Mouse (Mus musculus) brown adipose tissue, adult 24 weeks (tissue): Measurements from ENCODE around the gene Hoxc12. TPM values are rescaled to one million over a fixed set of nuclear protein-coding genes. Genes with fewer than 3 reads are reported as not detected.

Experiments used
- H3K27ac ChIP-seq: fragments of 200-500 bp; replicated peaks from 2 replicates; pipeline ENCODE4 v1.5.1; 2012; ENCODE audit warnings: low read depth, mild to moderate bottlenecking, low read length
- H3K4me1 ChIP-seq: fragments of 200-500 bp; 2 replicates; pipeline ENCODE4 v1.6.1; 2012; ENCODE audit warnings: low read length, mixed read lengths; ENCODE audit not compliant: control insufficient read depth, insufficient read depth, insufficient read length
- H3K4me3 ChIP-seq: fragments of 200-500 bp; 2 replicates; pipeline ENCODE4 v1.5.1; 2012; ENCODE audit warnings: low read depth, mild to moderate bottlenecking, low read length, moderate library complexity; ENCODE audit not compliant: insufficient read depth
- polyA plus RNA-seq: library from polyadenylated mRNA; stranded (reverse); fragments of >200 nt; gene quantifications from 2 replicates; pipeline ENCODE4 v1.2.4, GENCODE M21; 2012; ENCODE audit not compliant: missing spikeins, insufficient read depth, insufficient read length

Gene Hoxc12
- polyA plus RNA-seq, 1 experiment, result not detected

- Histone ChIP-seq H3K4me1 (no peaks in the 10 kb centered on the region), H3K4me3 (no peak overlapping the region), H3K27ac (no peak overlapping the region)
Observed at GRCm38 (mm10) chr15:102922636-102923500, 13.7 kb upstream of the Hoxc12 start.

GRCm38 (mm10) chr15:102927032-102927645 lies 9.4 kb upstream of the Hoxc12 start:
- Histone ChIP-seq H3K4me3 (no peak overlapping the region), H3K27ac (no peak overlapping the region), H3K4me1 (no peaks in the 10 kb centered on the region)

GRCm38 (mm10) chr15:102931706-102932358 lies 4.7 kb upstream of the Hoxc12 start:
- H3K4me3 ChIP-seq, result no peak overlapping the region
- H3K27ac ChIP-seq, result no peak overlapping the region
- no peaks in the 10 kb centered on the region for H3K4me1 ChIP-seq

GRCm38 (mm10) chr15:102934438-102934837 lies 2.1 kb upstream of the Hoxc12 start:
- H3K27ac ChIP-seq, result no peak overlapping the region
- H3K4me1 ChIP-seq, result no peaks in the 10 kb centered on the region
- no peak overlapping the region for H3K4me3 ChIP-seq

GRCm38 (mm10) chr15:102934897-102935296 lies 1.7 kb upstream of the Hoxc12 start:
- no peak overlapping the region for H3K27ac ChIP-seq
- H3K4me1 ChIP-seq, result no peaks in the 10 kb centered on the region
- no peak overlapping the region for H3K4me3 ChIP-seq

GRCm38 (mm10) chr15:102937036-102937666 lies 594 bp downstream of the Hoxc12 start:
- no peaks in the 10 kb centered on the region for H3K4me1 ChIP-seq
- no peak overlapping the region for H3K27ac ChIP-seq
- H3K4me3 ChIP-seq, result no peak overlapping the region

- Histone ChIP-seq H3K4me1 (no peaks in the 10 kb centered on the region), H3K4me3 (no peak overlapping the region), H3K27ac (no peak overlapping the region)
Observed at GRCm38 (mm10) chr15:102939256-102940155, 2.9 kb downstream of the Hoxc12 start.

- H3K4me1 ChIP-seq, result no peaks in the 10 kb centered on the region
- no peak overlapping the region for H3K27ac ChIP-seq
- H3K4me3 ChIP-seq, result no peak overlapping the region
Observed at GRCm38 (mm10) chr15:102942739-102943467, 6.3 kb downstream of the Hoxc12 start.

- Histone ChIP-seq H3K4me3 (no peak overlapping the region), H3K27ac (no peak overlapping the region), H3K4me1 (no peaks in the 10 kb centered on the region)
Observed at GRCm38 (mm10) chr15:102943468-102943813, 6.9 kb downstream of the Hoxc12 start.

- no peaks in the 10 kb centered on the region for H3K4me1 ChIP-seq
- no peak overlapping the region for H3K27ac ChIP-seq
- no peak overlapping the region for H3K4me3 ChIP-seq
Observed at GRCm38 (mm10) chr15:102945185-102946077, 8.9 kb downstream of the Hoxc12 start.

GRCm38 (mm10) chr15:102947276-102947675 lies 10.7 kb downstream of the Hoxc12 start:
- H3K4me1 ChIP-seq, result no peaks in the 10 kb centered on the region
- H3K4me3 ChIP-seq, result no peak overlapping the region
- H3K27ac ChIP-seq, result no peak overlapping the region

GRCm38 (mm10) chr15:102948842-102949241 lies 12.3 kb downstream of the Hoxc12 start:
- H3K27ac ChIP-seq, result no peak overlapping the region
- H3K4me1 ChIP-seq, result no peaks in the 10 kb centered on the region
- no peak overlapping the region for H3K4me3 ChIP-seq

- H3K27ac ChIP-seq, result no peak overlapping the region
- H3K4me3 ChIP-seq, result no peak overlapping the region
Observed at GRCm38 (mm10) chr15:102949696-102950095, 13.1 kb downstream of the Hoxc12 start.

More at GRCm38 (mm10) chr15:102949696-102950095, 13.1 kb downstream of the Hoxc12 start:
- no peaks in the 10 kb centered on the region for H3K4me1 ChIP-seq
